Mouse (Mus musculus): ENCODE measurements around the gene Lypd5. TPM values are rescaled to one million over a fixed set of nuclear protein-coding genes. Genes with fewer than 3 reads are reported as not detected.

The Lypd5 gene
- polyA plus RNA-seq, 1 experiment from 2014 or later: 11.6 TPM

DNA sequence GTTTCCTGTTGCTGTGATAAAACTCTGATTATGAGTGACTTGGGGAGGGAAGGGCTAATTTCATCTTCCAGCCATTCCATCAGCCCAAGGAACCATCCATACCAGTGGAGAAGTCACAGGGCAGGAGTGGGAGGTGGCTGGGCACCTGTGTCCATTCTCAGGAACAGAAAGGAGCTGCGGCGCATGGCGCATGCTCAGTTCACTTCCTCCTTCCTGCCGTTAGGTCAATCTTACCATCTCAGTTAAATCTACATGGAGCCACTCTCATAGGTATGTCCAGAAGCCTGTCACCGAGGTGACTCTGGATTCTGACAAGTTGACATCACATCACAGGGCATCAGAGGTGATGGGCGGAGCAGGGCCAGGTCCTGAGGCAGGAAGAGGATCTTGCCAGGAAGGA, 6.7 kb downstream of the Lypd5 start:
- Histone ChIP-seq H3K4me1 (ENCODE audit: control insufficient read depth, insufficient read depth, low read length) (no peaks in the 10 kb centered on the region), H3K4me3 (replicated peaks; ENCODE audit: low read length) (no peak overlapping the region), H3K27ac (ENCODE audit: low read length) (no peak overlapping the region), H3K9me3 (replicated peaks; ENCODE audit: control insufficient read depth, low read length) (no peaks in the 10 kb centered on the region; the same call in 1 of the 2 replicates), H3K36me3 (ENCODE audit: control insufficient read depth, insufficient read depth, low read length) (no peaks in the 10 kb centered on the region), H3K4me2 (ENCODE audit: low read depth, low read length) (no peak overlapping the region), H3K27me3 (ENCODE audit: control insufficient read depth, insufficient read depth, low read length) (no peaks in the 10 kb centered on the region), H3K9ac (ENCODE audit: low read length) (no peak overlapping the region)
- no peak for ATAC-seq (ENCODE audit: insufficient read depth, low FRiP score)
- 81% methylated on average over 6 of the region's 6 CpGs for WGBS

DNA sequence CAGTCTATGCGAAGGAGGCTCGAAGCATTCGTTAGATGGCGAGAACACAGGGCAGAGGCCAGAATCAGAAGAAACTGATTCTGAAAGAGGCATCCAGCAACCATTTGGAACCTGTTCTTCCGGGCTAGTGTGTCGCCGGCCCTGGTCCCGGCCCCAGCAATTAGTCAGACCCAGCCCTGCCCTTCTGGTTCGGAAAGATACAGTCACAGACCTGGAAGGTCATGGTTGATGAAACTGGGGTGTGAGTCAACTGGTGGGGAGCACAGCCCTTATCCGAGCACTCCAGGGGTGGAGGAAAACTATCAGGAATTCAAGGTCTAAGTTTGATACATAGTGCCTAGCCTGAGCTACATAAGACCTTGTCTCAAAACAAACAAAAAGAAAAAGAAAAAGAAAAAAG, 7.1 kb downstream of the Lypd5 start:
- Histone ChIP-seq H3K9me3 (replicated peaks; ENCODE audit: control insufficient read depth, low read length) (no peaks in the 10 kb centered on the region; the same call in 1 of the 2 replicates), H3K27ac (ENCODE audit: low read length) (no peak overlapping the region), H3K4me3 (replicated peaks; ENCODE audit: low read length) (no peak overlapping the region), H3K27me3 (ENCODE audit: control insufficient read depth, insufficient read depth, low read length) (no peaks in the 10 kb centered on the region), H3K9ac (ENCODE audit: low read length) (no peak overlapping the region), H3K36me3 (ENCODE audit: control insufficient read depth, insufficient read depth, low read length) (no peaks in the 10 kb centered on the region), H3K4me1 (ENCODE audit: control insufficient read depth, insufficient read depth, low read length) (no peaks in the 10 kb centered on the region), H3K4me2 (ENCODE audit: low read depth, low read length) (no peak overlapping the region)
- no peak for ATAC-seq (ENCODE audit: insufficient read depth, low FRiP score)
- WGBS: 66% methylated on average over 10 of the region's 10 CpGs

DNA sequence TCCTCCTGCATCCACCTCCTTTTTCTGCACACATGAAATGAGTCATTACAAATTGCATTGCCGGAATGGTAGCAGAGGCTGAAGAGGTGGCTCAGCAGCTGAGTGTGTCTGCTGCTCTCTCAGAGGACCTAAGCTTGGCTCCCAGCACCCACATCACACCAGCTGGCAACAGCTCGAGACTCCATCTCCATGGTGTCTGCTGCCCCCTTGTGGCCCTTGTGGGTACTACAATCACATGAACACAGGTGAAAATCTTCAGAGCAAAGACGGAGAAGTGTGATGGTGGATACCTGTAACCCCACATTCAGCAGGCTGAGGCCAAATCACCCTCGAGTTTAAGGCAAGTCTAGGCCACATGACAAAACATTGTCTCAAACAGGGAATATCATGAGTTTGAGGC, 8.9 kb downstream of the Lypd5 start:
- H3K4me1 ChIP-seq (ENCODE audit: control insufficient read depth, insufficient read depth, low read length): no peaks in the 10 kb centered on the region
- H3K27me3 ChIP-seq (ENCODE audit: control insufficient read depth, insufficient read depth, low read length): no peaks in the 10 kb centered on the region
- WGBS: 46% methylated on average over 4 of the region's 4 CpGs
- no peaks in the 10 kb centered on the region for H3K36me3 ChIP-seq (ENCODE audit: control insufficient read depth, insufficient read depth, low read length)
- H3K9me3 ChIP-seq (replicated peaks; ENCODE audit: control insufficient read depth, low read length): no peaks in the 10 kb centered on the region; the same call in 1 of the 2 replicates
- no peak overlapping the region for H3K4me3 ChIP-seq (replicated peaks; ENCODE audit: low read length)
- H3K27ac ChIP-seq (ENCODE audit: low read length): no peak overlapping the region
- no peak overlapping the region for H3K9ac ChIP-seq (ENCODE audit: low read length)
- no peak overlapping the region for H3K4me2 ChIP-seq (ENCODE audit: low read depth, low read length)
- no peak for ATAC-seq (ENCODE audit: insufficient read depth, low FRiP score)

DNA sequence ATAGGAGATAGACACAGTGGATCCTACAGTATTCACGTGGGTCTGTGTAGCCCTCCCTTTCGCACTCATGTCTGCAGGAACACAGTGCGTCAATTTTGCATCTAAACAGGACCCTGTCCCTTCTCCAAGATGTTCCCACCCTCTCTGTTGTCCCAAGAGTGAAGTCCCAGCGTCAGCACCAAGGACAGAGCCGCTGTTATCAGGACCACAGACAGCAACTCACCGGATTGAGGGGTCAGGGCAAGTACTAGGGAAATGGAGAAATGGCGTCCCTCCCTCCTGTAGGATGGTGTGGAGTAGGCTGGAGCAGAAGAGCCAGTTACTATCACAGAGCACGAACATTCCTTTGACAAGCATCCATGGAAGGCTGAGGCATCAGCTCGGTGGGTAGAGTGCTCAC, 10.3 kb downstream of the Lypd5 start:
- Histone ChIP-seq H3K4me3 (replicated peaks; ENCODE audit: low read length) (no peak overlapping the region), H3K36me3 (ENCODE audit: control insufficient read depth, insufficient read depth, low read length) (no peaks in the 10 kb centered on the region), H3K9me3 (replicated peaks; ENCODE audit: control insufficient read depth, low read length) (no peaks in the 10 kb centered on the region; the same call in 1 of the 2 replicates), H3K4me2 (ENCODE audit: low read depth, low read length) (no peak overlapping the region), H3K4me1 (ENCODE audit: control insufficient read depth, insufficient read depth, low read length) (no peaks in the 10 kb centered on the region), H3K27me3 (ENCODE audit: control insufficient read depth, insufficient read depth, low read length) (no peaks in the 10 kb centered on the region), H3K27ac (ENCODE audit: low read length) (no peak overlapping the region), H3K9ac (ENCODE audit: low read length) (no peak overlapping the region)
- no peak; the same call in 1 of the 2 replicates for ATAC-seq (ENCODE audit: insufficient read depth, low FRiP score)
- 21% methylated on average over 9 of the region's 9 CpGs for whole genome bisulfite sequencing

DNA sequence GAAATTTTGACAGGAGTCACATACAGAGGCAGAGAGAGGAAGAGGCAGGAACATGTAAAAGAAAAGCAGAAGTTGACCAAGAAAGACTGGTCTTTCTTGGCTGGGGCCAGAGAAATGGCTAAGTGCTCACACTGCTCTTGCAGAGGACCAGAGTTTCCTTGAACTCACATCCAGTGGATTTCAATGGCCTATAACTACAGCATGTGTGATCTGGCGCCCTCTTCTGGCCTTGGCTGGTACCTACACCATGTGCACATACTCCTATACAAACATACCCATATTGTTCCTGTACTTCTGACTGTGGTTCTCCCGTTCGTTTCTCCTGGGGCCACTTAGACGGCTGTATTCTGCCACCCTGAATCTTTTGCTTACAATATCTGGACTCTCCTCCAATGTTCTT, 12.0 kb downstream of the Lypd5 start:
- WGBS: 68% methylated on average over 4 of the region's 4 CpGs
- Histone ChIP-seq H3K27me3 (ENCODE audit: control insufficient read depth, insufficient read depth, low read length) (no peaks in the 10 kb centered on the region), H3K9me3 (replicated peaks; ENCODE audit: control insufficient read depth, low read length) (no peaks in the 10 kb centered on the region; the same call in 1 of the 2 replicates), H3K4me3 (replicated peaks; ENCODE audit: low read length) (no peak overlapping the region), H3K9ac (ENCODE audit: low read length) (no peak overlapping the region), H3K4me1 (ENCODE audit: control insufficient read depth, insufficient read depth, low read length) (peaks cover 4% of the 10 kb centered on the region; the same call in 1 of the 2 replicates), H3K27ac (ENCODE audit: low read length) (no peak overlapping the region), H3K4me2 (ENCODE audit: low read depth, low read length) (no peak overlapping the region), H3K36me3 (ENCODE audit: control insufficient read depth, insufficient read depth, low read length) (no peaks in the 10 kb centered on the region)
- ATAC-seq (ENCODE audit: insufficient read depth, low FRiP score): no peak

DNA sequence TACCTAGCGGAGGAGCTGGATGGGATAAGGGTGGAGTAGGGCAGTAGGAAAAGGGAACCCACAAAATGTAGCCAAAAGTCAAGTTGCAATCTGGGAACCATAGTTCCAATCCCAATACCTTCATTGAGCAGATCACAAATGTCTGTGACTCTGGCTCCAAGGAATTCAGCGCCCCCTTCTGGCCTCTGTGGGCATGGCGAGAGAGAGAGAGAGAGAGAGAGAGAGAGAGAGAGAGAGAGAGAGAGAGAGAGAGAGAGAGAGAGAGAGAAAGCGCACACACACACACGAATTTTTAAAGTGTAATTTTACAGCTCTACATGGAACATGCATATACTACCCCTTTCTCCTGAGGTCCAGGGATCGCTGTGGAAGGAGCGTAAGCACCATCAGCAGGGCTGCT, 14.2 kb downstream of the Lypd5 start:
- Histone ChIP-seq H3K4me2 (ENCODE audit: low read depth, low read length) (no peak overlapping the region), H3K36me3 (ENCODE audit: control insufficient read depth, insufficient read depth, low read length) (no peaks in the 10 kb centered on the region), H3K9me3 (replicated peaks; ENCODE audit: control insufficient read depth, low read length) (no peaks in the 10 kb centered on the region), H3K9ac (ENCODE audit: low read length) (no peak overlapping the region), H3K4me1 (ENCODE audit: control insufficient read depth, insufficient read depth, low read length) (peaks cover 4% of the 10 kb centered on the region; the same call in 1 of the 2 replicates), H3K27ac (ENCODE audit: low read length) (no peak overlapping the region), H3K27me3 (ENCODE audit: control insufficient read depth, insufficient read depth, low read length) (no peaks in the 10 kb centered on the region), H3K4me3 (replicated peaks; ENCODE audit: low read length) (no peak overlapping the region)
- WGBS: 21% methylated on average over 7 of the region's 7 CpGs
- no peak for ATAC-seq (ENCODE audit: insufficient read depth, low FRiP score)

DNA sequence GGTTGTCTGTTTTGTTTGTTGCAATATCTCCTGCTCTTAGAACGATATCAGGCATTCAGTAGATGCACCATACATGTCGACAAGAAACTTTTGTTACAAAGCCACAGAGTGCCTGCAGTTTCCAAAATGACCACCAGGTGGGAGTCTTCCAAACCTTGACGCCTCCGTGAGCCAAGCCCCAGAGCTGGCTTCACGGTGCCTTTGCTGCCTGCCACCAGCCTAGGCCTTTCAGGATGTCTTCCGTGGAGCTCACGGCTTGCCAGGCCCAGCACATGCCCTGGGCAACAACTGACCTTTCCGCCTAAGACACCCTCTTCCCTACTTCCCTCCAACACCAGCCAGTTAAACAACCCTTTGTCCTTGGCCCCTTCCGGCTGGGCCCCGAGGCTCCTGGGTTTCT, 15.8 kb downstream of the Lypd5 start:
- Histone ChIP-seq H3K9me3 (replicated peaks; ENCODE audit: control insufficient read depth, low read length) (no peaks in the 10 kb centered on the region), H3K4me3 (replicated peaks; ENCODE audit: low read length) (no peak overlapping the region), H3K27ac (ENCODE audit: low read length) (no peak overlapping the region), H3K4me1 (ENCODE audit: control insufficient read depth, insufficient read depth, low read length) (peaks cover 4% of the 10 kb centered on the region; the same call in 1 of the 2 replicates), H3K9ac (ENCODE audit: low read length) (peak overlapping the region; percentile 47; the same call in 1 of the 2 replicates), H3K27me3 (ENCODE audit: control insufficient read depth, insufficient read depth, low read length) (no peaks in the 10 kb centered on the region), H3K36me3 (ENCODE audit: control insufficient read depth, insufficient read depth, low read length) (no peaks in the 10 kb centered on the region), H3K4me2 (ENCODE audit: low read depth, low read length) (no peak overlapping the region)
- ATAC-seq (ENCODE audit: insufficient read depth, low FRiP score): peak; percentile 71; the same call in 1 of the 2 replicates
- 22% methylated on average over 10 of the region's 10 CpGs for WGBS

DNA sequence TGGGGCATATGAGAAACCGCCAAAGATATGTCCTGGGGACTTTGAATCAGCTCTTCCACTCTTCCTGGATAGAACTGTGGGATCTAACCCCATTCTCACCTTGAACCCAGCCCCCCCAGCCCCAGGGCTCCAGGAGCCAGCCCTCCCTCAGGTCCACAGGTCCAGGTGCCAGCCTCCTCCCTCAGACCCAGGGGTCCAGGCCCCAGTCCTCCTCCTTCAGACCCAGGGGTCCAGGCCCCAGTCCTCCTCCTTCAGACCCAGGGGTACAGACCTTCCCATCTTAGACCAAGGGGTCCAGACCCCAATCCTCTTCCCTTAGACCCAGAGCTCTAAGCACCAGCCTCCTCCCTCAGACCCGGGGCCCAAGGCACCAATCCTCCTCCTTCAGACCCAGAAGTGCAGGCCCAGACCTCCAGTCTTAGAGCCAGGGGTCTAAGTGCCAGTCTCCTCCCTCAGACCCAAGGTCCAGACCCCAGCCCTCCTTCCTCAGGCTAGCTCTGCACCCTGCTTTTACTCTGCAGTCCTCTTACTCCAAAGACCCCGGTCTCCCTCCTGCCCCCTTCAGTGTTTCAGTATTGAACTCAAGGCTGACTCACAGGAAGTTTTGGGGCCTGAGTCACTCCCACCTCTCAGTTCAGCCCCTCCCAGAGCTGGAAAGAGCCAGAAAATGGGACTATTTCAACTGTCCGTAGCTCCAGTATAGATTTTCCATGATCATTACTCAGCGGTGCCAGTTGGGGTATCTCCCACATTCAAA, 16.4 kb downstream of the Lypd5 start:
- WGBS: 72% methylated on average over 5 of the region's 5 CpGs
- H3K4me3 ChIP-seq (replicated peaks; ENCODE audit: low read length): no peak overlapping the region
- no peak for ATAC-seq (ENCODE audit: insufficient read depth, low FRiP score)
- H3K9ac ChIP-seq (ENCODE audit: low read length): peak overlapping the region; percentile 47; the same call in 1 of the 2 replicates
- no peaks in the 10 kb centered on the region for H3K36me3 ChIP-seq (ENCODE audit: control insufficient read depth, insufficient read depth, low read length)
- H3K27ac ChIP-seq (ENCODE audit: low read length): no peak overlapping the region
- no peaks in the 10 kb centered on the region for H3K9me3 ChIP-seq (replicated peaks; ENCODE audit: control insufficient read depth, low read length)
- H3K27me3 ChIP-seq (ENCODE audit: control insufficient read depth, insufficient read depth, low read length): no peaks in the 10 kb centered on the region
- no peak overlapping the region for H3K4me2 ChIP-seq (ENCODE audit: low read depth, low read length)
- H3K4me1 ChIP-seq (ENCODE audit: control insufficient read depth, insufficient read depth, low read length): peaks cover 9% of the 10 kb centered on the region

DNA sequence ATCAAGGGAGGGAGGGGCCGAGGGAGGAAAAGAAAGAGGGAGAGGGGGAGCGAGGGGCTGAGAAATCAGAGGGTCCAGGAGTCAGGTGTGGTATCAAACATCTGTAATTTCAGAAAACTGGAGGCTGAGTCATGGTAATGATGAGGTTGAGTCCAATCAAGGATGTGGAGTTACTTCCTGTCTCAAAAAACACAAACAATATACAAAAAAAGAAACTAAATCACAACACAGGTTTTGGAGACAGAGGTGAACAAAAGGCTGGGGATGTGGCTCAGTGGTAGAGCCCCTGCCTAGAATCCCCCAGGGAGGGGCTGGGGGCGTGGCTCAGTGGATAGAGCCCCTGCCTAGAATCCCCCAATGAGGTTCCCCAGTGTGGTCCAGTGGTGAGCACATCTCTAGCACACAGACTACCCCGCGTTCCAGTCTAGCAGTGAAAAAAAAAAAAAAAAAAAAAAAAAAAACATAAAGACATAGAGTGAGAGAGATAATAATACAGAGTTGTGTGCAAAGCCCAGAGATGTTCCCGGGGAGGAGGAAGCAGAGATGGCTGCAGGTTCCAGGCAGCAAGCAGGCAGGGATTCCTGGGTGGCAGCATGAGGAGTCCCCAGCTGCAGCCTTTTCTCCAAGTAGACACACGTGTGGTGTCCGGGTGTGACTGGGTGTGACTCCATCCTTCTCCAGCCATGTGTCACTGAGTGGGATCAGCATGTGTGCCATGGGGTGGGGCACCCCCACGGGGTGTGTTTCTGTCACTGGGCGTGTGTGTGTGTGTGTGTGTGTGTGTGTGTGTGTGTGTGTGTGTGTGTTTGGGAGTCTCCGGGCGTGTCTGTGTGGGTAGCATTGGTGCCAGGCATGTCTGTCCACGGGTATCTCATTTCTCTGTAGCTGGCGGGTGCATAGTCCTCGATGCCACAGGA, 18.0 kb downstream of the Lypd5 start:
- Histone ChIP-seq H3K9me3 (replicated peaks; ENCODE audit: control insufficient read depth, low read length) (no peaks in the 10 kb centered on the region), H3K27me3 (ENCODE audit: control insufficient read depth, insufficient read depth, low read length) (no peaks in the 10 kb centered on the region), H3K4me1 (ENCODE audit: control insufficient read depth, insufficient read depth, low read length) (peaks cover 14% of the 10 kb centered on the region), H3K4me2 (ENCODE audit: low read depth, low read length) (no peak overlapping the region), H3K27ac (ENCODE audit: low read length) (no peak overlapping the region), H3K36me3 (ENCODE audit: control insufficient read depth, insufficient read depth, low read length) (no peaks in the 10 kb centered on the region), H3K9ac (ENCODE audit: low read length) (no peak overlapping the region), H3K4me3 (replicated peaks; ENCODE audit: low read length) (no peak overlapping the region)
- no peak for ATAC-seq (ENCODE audit: insufficient read depth, low FRiP score)
- WGBS: 67% methylated on average over 15 of the region's 15 CpGs
